Mouse (Mus musculus): ENCODE data around the gene Tspan11. TPM values are rescaled to one million over a fixed set of nuclear protein-coding genes. Genes with fewer than 3 reads are reported as not detected.

Tspan11 gene
- total RNA-seq (2014; fragmentation: Nextera tagmentation) (not detected in 2 replicates), total RNA-seq (2017) (not detected in 2 replicates)

DNA sequence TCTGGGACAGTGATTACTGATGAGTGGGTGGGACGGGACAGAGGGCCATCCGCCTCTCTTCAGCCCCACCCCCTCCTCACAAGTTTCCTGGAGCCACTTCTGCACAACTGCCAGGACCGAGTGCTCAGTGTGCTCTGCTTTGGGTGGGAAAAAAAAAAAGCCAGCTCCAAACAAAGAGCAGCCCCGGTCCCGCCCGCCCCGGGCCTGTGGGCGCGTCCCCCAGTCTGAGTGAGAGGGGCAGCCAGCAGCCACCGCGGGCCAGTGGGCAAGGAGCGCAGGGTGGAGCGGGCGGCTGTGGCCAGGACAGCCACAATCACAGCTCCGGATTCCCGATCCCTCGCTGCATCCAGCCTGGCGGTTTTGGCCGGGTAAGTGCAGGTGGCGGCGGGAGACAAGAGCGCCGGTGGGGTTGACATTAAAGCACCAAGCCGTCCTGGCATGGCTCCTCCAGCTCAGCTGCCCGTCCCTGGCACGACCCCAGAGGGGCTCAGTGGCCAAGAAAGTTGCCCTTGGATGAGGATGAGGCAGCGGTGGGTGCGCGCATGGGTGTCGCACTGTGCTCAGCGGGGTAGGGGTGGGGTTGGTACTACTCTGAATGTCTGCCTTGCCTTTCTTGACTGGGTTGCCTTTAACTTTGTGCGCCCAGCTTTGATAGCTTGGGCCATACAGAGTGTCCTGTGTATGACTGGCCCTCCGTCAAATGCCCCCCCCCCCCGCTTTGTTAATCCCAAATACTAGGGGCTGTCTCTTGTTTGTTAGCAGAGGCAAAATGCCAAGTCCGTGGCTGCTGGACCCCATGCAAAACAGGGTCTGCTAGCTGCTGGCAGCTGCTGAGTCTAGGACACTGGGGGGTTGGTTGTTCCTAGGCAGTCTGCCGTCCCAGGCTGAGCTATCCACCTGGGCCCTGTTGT lies at the start of gene Tspan11:
TSS of gene Tspan11 (plus strand) at position 79 of the 911 bp plus-strand sequence.
- ATAC-seq (replicated peaks; ENCODE audit: poor library complexity, severe bottlenecking) = no peak

DNA sequence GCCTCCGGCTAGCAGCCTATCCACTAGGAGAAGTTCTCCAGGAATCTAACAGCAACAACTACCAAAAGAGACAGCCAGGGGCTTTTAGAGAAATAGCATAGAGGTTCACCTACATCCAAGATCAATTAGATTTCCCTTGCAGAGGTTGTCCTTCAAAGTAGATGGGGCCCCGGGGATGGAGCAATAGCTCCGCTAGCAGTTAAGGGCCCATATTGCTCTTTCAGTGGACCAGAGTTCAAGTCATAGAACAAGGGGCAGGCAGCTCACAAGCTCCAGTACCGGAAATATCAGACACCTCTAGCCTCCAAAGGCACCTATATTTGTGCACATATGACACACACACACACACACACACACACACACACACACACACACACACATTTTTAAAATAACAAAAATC lies 49.5 kb upstream of the Tspan11 start:
- no peak for ATAC-seq (replicated peaks; ENCODE audit: poor library complexity, severe bottlenecking)

DNA sequence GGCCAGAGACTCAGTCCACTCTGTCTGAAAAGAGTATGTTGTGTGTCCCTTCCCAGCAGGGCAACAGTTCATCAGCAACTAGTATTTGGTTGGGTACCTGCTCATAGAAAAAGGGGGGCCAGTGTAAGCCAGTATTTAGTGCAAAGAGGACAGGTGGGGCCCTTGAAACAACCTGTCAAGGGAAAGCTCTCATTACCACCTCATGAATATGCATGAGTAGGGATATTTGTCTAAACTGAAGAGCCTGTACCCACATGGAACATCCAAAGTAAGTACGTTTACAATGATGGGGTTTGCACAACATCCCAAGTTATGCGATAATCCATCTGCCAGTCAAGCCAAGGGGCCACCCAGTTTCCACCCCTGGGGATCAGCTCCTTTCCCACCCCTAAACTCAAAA lies 47.9 kb upstream of the Tspan11 start:
- ATAC-seq (replicated peaks; ENCODE audit: poor library complexity, severe bottlenecking) = no peak

DNA sequence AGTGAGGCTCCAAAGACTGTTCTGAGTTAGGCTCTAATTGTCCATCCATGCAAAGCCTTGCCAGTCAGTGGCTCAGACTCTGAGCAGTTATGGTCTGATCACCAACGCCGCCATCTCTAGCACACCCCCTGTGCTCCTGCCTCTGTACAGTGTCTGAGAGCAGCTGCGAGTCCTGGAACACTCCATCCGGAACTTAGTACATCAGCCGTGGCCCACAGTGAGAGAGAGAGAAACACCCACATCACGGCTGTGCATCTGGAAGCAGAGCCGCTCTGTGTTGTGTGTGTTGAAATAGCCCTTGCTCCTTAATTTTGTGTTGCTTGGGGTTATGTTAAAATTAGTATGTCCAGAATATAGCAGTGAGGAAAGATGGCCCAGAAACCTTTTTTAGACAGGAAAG lies 47.2 kb upstream of the Tspan11 start:
- ATAC-seq (replicated peaks; ENCODE audit: poor library complexity, severe bottlenecking) = no peak

DNA sequence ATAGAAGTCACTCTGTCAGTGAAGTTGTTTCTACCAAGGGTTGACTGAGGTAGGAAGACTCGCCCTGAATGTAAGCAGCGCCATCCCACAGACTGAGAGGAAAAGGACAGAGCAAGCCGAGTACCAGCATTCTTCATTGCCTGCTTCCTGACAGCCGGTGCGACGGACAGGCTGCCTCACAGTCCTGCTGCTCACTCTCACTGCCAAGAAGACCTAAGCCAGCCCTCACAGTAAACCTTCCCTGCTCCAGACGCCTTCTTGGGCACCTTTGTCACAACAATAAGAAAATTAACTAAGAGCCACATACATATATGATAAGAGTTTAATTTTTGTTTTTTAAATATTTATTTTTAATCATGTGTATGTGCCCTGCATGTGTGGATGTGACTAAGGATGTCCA lies 46.1 kb upstream of the Tspan11 start:
- ATAC-seq (replicated peaks; ENCODE audit: poor library complexity, severe bottlenecking) = no peak

DNA sequence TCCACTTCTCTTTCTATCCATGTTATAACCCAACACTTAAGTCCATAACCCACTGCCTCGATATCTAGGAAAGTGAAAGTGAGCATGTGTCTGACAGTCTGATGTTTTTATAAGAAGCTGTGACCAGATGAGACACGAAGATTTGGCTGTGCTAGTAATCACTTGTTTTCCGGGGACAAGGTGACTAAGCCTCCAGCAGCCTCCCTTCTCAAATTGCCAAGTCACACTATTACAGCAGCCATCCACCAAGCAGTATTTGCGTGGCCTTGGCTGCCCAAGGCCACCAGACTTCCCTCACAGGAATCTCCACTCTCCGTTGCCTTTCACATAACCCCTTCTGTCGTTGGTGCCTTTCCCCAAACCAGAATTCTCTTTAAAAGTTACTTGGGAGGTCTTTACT lies 40.9 kb upstream of the Tspan11 start:
- no peak for ATAC-seq (replicated peaks; ENCODE audit: poor library complexity, severe bottlenecking)

DNA sequence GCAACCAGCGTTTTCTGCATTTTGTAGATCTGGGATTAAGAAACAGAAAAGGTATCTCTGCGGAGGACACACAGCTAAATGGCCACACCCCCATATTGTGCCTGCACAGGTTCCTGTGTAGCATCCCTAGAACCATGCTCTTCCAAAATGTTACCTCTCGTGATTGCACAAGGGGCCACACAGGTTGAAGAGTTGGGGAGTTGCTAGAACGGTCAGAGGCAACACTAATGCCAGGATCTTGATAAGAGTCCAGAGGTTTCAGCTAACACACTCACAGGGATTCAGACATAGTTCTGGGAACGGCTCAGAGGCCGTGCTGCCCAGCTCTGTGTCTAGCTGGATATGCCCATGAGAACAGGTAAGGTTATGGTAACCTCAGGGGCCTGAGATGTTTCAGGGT lies 37.9 kb upstream of the Tspan11 start:
- no peak for ATAC-seq (replicated peaks; ENCODE audit: poor library complexity, severe bottlenecking)

DNA sequence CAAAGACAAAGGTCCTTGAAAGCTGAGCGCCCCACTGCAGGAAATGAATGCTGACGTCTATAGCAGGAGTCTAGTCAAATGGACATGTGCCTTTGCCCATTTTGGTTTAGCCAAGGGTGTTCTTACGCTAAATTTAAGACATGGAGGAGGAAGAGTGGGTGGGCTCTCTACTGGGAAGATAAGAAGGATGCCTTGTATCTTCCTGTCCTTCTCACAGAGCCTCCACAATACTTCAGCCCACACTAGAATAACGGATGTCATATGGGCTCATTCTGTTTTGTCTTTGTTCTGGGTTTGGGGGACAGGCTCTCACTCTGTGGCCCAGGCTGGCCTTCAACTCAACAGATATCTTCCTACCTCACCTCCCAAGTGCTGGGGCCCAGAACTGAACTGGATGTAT lies 35.8 kb upstream of the Tspan11 start:
- no peak for ATAC-seq (replicated peaks; ENCODE audit: poor library complexity, severe bottlenecking)

DNA sequence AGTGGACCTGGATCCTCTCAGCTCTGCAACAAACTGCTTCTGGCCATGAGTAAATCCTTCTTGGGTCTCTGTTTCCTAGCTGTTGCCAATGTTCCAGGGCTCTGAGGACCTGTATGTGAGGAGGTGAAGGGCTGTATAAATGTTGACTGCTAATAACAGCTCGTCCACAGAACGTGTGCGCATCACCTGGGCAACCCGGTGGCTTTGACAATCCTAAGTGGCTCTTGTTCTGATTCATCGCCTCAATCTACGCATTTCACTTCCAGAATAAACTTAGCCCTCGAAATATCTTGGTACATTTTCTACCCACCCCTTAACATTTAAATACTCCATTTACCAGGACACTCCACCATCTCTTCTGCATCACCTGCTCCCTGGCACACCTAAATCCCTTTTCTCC lies 34.1 kb upstream of the Tspan11 start:
- ATAC-seq (replicated peaks; ENCODE audit: poor library complexity, severe bottlenecking) = no peak

DNA sequence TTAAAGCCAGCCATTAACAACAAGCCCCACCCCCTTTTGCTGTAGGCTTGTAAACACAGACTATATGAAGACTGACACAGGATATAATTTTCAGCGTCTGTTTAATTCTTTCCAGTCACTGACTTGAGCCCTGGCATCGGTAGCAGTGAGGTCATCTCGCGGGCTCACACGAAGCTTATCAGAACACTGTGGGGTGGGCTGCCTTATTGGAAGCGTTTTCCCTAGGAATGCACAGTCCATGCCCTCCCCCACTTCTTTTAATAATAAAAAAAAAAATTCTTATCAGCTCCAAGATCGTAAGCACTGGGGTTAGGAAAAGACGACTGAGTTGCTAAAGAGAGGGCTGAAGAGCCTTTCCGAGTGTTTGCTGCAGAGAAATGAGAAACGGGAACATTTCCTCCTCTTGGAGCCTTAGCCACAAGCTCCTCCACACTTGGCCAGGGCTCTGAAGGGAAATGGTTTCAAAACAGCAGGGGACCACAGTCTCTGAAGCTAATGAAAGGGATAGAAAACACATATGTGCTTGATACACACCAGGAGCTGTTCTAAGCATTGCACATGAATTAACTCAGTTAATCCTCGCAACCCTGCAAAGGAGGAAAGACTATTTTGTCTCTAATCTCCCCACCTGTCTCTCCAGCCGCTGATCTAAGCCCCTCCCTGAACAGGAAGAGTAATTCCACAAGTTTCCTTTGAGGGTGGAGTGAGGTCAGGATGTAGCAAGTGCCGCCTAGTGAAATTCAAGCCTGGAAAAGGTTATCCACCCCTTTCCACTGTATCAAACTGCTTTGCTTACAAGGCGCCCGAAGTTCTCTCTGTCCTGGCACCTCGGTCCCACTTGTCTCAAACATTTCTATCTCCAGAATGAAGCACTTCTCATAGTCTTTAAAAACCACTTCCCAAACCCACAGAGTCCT lies 33.4 kb upstream of the Tspan11 start:
- no peak for ATAC-seq (replicated peaks; ENCODE audit: poor library complexity, severe bottlenecking)

DNA sequence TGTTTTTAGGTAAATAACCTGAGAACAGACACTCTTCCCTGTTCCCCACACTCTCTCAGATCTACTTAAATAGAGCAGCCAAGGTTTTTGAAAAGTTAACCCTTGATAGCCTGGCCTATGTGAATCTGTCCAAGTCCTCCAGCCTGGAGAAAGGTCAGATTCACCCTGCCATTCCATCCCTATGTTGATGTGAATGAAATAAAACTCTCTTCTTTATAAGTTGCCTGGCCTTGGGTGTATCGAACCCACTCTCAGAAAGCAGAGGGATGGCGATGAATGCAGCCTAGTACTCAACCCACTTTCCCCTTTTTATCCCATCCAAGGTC lies 32.7 kb upstream of the Tspan11 start:
- ATAC-seq (replicated peaks; ENCODE audit: poor library complexity, severe bottlenecking) = no peak

DNA sequence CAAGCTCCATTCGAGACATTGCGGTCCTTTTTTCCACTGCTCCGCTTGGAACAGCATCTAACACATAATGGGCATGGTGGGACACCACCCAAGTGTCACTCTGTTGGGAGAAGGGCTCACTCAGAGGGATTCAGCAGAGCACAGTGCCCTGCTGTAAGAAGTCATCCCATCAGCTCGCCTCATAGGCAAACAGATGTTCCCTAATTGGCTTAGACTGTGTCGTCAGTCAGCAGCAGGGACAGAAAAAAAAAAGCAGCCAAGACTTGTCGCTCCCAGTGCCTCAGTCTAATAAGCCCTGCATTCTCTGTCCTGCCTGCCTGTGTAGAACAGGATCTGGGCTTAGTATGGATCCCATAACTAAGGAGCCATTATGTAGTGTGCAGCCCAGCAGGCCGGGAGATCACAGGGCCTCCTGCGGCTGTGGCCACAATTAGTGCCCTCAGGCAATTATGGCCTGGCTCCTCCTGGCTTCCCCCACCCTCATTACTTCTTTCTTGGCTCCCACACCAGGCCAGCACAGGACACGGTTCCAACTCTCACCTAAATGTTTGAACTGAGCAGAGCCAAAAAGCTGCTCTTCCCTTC lies 31.6 kb upstream of the Tspan11 start:
- no peak for ATAC-seq (replicated peaks; ENCODE audit: poor library complexity, severe bottlenecking)

DNA sequence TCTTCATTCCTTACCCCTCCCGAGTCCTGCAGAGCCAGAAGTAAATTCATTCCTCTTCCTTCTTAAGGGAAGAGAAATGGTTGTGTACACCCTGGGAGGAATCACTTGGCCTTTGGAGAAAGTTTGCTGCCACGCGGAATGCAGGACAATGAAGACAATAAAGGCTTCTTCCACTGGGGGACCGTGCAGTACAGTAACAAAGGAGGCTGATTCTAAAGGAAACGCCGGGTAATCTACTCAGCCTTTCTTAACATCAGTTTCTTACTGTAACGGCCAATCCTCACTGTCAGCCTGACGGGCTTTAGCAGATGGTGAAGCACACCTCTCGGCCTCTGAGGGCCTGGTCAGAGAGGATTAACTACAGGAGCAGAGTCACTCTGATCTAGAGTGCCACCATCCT lies 25.4 kb upstream of the Tspan11 start:
- ATAC-seq (replicated peaks; ENCODE audit: poor library complexity, severe bottlenecking) = no peak

DNA sequence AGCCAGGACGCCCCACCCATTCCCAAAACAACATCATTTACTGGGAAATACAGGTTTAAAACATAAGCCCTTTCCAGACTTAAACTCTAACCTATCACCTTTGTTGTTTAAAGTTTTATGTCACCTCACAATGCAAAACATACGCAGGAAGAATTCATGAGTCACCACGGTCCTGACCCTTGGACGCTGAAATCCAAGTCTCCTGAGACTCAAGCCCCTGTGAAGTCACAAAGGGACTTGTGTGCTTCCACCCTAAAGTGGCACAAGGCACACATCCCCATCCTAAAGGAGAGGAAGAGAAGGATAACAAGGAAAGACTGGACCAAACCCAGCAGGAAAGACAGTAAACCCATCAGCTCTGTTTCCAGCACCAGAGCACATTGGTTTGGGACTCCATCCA lies 22.0 kb upstream of the Tspan11 start:
- ATAC-seq (replicated peaks; ENCODE audit: poor library complexity, severe bottlenecking) = no peak

DNA sequence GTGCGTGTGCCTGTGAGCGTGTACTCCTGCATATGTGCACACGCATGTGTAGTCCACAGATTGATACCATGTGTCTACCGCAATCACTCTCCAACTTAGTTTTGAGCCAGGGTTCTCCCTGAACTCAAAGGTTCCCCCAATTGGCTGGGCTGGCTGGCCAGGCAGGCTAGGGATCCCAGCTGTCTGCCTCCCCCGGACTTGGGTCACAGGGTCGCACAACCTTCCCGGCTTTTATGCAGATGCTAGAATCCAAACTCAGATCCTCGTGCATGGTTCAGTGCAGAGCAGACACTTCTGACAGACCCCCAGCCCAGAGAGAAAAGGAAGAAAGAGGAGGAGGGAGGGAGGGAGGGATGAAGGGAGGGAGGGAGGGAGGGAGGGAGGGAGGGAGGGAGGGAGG lies 18.8 kb upstream of the Tspan11 start:
- no peak for ATAC-seq (replicated peaks; ENCODE audit: poor library complexity, severe bottlenecking)

DNA sequence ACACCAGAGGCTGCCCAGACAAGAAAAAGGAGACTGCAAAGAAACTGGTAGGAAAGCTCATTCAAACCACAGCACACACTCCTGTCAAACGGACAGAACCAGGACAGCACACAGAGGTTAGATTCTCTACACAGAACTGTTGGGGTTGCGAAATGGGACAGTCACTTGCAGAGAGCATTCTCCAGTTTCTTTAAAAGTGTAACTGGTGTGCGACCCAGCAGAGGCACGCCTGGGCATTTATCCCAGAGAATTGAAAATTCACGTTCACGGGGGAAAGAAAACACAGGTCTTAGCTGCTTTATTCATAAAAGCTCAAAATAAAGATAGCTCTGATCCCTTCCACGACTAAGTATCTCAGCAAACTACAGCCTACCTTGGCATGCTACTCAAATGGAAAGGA lies 18.3 kb upstream of the Tspan11 start:
- ATAC-seq (replicated peaks; ENCODE audit: poor library complexity, severe bottlenecking) = no peak

DNA sequence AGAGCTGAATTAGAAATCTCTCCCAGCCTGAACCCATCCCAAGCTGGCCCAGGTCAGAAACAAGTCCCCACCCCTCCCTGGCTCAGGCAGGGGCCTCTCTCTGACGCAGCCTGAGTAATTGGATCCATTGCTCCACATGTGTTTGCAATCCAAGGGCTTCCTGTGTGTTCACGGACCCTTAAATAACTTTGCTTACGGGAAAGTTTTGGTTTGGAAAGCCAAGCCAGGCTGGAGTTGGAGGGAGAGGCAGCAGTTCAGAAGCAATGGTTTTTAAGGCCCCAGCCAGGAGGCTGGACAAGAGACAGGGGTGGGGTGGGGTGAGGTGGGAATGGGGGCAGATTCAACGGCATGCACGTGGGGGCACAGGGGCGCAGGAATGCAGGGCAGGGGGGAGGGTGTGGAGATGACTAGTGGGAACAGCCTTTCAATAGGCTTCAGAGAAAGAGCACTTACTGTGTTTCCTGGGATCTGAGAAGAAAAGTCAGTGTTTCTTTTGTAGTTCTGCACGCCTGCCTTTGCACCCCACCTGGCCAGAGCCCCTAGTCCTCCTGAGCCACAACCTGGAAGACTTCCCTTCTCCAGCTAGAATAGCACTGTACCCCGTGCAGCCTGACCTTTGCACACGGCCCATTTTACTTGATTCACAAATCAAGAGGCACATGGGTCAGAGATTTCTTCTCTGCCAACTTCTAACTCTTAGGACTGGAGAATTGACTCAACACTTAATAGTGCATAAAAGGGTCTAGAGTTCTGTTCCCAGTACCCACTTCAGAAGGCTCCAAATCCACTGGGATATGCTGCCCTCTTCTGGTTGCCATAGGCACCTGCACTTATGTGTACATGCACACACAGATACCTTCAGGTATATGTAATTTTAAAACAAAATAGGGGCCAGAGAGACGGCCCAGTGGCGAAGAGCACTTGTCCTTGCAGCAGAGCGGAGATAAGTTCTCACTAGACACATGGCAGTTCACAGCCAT lies 16.8 kb upstream of the Tspan11 start:
- no peak for ATAC-seq (replicated peaks; ENCODE audit: poor library complexity, severe bottlenecking)

DNA sequence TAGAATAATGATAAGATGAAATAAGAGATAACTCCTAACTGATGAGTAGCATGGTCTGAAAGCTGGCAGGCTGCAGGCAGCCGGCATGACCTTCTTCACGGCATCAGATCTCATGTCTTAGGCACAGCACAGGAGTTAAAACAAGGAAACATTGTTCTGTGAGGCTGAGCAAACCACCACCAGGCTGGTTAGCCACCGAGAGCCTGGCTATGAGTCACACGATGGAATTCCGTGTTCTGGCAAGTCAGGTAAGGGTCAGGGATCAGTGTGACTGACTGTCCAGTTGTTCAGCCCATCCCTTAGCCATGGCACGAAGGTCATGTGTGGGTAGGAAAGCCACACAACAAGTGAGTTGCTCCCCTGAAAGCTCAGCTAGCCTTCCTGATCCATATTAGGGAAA lies 16.0 kb upstream of the Tspan11 start:
- no peak for ATAC-seq (replicated peaks; ENCODE audit: poor library complexity, severe bottlenecking)

DNA sequence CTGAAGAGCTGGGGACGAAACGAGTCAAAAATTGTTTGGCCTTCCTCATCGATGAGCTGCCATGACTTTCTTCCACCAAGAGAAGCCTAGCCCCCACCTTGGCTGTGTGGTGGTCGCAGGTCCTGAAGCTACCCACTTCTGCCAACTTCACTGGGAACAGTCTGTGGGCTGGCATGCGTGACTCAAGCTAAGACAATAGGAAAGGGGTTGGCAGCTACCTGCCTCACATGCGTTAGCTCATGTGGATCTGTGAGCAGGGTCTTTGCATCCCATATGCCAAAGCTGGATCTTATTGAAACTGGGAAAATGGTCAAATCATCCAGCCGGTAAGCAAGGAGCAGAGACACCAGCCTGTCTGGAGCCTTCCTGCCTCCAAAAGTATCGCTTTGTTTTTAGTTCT lies 14.8 kb upstream of the Tspan11 start:
- ATAC-seq (replicated peaks; ENCODE audit: poor library complexity, severe bottlenecking) = no peak

DNA sequence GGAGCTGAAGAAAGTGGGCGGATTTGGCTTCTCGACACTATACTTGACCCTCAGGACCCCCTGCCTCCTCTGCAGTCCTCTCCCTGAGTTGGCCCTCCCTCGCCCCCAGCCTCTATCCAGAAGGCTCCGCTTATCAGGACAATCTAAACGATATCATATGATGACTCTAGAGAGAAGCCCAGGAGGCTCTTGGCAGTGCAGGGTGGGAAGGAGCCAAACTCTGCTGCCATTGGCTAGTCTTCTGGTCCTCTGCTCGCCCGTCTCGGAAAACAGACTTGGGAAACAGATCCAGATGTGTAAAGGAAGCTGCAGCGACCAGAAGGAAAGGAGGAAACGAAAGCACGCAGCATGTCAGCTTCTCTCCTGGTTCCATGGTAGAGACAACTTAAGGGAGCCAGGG lies 11.5 kb upstream of the Tspan11 start:
- no peak for ATAC-seq (replicated peaks; ENCODE audit: poor library complexity, severe bottlenecking)

Measured in granulocyte monocyte progenitor cell, adult 5-6 weeks (primary cell).